Mouse (Mus musculus) layer of hippocampus, adult 8-10 months (tissue): ENCODE measurements at regions not wholly inside any gene's neighbourhood (a gene's known extent, or its start where the extent isn't known, plus 50 kb on each side); places are given as distances from the start of the nearest gene placed in this dataset.

ENCODE experiments used
- DNase-seq, 2 experiments: peaks; one replicate each; pipeline ENCODE4 v3.0.0; 2022; ENCODE audit warnings: low spot score in 2 of 2

DNA sequence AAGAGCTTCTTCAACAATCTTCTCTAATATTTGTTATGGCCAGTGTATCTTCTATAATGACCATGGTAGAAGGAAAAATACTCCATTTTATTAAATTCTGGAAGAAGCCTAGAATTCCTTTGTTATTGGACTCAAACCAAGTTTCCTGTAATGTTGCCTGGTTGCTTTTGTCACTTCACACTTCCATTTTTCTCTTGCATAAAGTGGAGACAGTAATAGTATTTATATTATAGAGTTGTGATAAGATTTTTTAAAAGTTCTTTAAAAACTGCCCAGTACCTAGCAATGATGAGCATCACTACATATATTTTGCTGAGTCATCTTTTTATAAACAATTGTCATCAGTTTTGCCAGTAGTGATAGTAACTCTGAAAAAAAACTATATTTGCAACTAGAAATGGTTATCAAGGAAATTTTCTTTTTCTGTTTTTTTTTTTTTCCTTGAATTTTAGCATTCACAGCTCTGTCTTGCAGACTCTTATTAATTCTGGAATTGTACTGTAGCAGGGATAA is 415.2 kb upstream of the Aga start:
- no peak for DNase-seq

- no peak for DNase-seq
Measured at GRCm38 (mm10) chr8:53140041-53140440, 371.5 kb upstream of the Aga start.

DNA sequence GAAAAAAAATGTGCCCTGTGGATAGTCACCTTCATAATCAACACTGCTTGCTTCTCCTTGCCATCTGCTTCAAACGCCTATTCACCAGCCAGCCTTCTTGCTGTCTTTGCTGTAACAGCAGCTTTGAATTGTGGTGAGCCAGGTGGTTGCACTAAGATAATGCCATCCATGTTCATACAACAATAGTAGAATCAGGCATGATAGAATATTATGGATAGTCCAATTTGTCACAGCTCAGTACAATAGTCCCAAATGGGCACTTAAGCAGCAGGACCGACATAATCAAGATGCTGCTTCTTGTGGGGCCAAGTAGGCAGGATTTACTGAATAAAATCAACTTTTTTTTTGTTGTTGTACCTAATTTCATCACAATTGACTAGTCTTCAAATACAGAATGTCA is 362.6 kb upstream of the Aga start:
- peak; percentile 7 for DNase-seq

DNA sequence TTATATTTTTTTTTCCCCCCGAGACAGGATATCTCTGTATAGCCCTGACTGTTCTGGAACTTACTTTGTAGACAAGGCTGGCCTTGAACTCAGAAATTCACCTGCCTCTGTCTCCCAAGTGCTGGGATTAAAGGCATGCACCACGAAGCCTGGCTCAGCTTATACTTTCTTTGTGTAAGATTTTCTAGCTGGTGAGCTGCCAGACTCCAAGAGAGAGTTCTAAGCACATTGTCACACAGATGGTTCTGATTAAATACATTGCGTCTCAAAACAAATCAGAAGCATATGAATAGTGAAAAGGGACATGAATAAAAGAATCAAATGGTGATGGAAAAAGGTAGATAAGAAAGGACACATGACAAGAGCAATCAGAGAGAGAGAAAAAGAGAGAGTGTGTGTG is 347.5 kb upstream of the Aga start:
- DNase-seq = no peak

DNA sequence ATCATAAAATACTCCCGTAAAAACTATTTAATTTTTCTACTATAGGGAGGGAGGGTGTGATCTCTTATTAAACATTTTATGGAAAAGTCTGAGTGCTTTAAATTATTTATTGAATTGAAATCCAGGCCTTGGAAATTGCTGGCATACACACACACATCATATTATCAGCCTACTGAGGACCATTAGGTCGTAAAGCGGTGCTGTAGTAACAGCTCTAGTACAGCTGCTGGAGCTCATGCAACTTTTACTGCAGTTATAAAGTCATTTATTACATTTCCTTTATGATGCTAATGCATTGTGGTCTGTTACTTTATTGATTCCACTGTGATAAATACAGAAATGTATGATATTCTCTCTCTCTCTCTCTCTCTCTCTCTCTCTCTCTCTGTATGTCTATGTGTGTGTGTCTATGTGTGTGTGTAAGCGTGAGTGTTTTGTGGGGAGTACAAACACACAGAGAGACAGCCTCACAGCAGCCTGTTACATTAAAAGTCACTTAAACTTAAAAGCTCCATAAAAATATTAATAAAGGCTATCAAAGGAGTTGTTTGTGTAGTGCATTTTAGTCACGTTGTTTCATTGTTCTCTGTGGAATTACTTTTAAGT is 339.7 kb upstream of the Aga start:
- DNase-seq = no peak

DNA sequence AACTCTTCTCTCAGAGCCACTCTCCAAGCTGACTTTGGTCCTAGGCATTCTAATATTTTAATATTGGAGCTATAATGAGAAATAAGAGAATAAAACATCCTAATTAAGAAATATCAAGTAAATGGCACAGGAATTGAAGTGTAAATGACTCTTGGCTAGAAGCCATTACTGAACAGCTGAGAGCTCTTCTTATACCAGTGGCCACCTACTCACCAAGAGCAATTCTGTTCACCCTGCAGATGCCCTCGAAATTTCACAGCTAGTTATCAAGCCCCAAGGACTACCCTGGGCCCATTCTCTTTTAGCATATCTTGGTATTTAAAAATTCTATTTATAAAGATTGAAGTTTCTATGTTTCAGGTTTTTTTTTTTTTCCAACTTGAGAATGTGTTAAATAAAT is 319.0 kb upstream of the Aga start:
- peak in 1 of 2 experiments; percentile 4 for DNase-seq

DNA sequence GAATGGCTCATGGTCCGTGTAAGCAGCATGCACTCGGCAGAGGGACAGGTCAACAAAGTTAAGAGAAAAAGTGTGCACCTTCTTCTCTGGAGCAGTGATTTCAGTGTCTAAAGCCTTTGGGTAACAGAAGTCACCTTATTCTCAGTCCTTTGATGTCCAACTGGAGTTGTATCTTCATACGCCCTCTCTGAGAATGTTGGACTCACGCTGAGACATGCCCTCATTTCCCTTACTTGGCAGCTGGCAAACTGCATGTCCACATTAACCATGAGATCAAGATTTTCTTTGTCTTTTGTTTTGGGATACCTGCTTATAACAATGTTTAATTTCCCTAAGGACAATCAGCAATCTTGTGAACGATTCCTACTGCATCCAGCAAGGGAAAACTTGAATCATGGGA is 289.3 kb upstream of the Aga start:
- DNase-seq = no peak
